Comparison of ENCODE assay signal across 22 mouse cellular contexts in genomic region chr5:29211980-29212555, GRCm38 (mm10). TPM values are rescaled to one million over a fixed set of nuclear protein-coding genes. Genes with fewer than 3 reads are reported as not detected.
"Had no signal": no experiment of that assay in that cellular context is flagged by ENCODE, and none has a peak within 500 bp of the region (broad histone marks: within the 10 kb centered on the region; RNA-seq: fewer than 3 reads in every experiment).

No protein-coding gene starts in this region.

- H3K4me2 ChIP-seq: limb, embryonic 13.5 days; liver, embryonic 12.5 days; liver, embryonic 15.5 days; lung, embryonic 15.5 days; midbrain, embryonic 13.5 days; neural tube, embryonic 13.5 days had no signal

- ATAC-seq: liver, embryonic 12.5 days; midbrain, embryonic 13.5 days; midbrain, embryonic 16.5 days had no signal

- H3K9ac ChIP-seq: limb, embryonic 13.5 days; liver, embryonic 12.5 days; liver, embryonic 15.5 days; lung, embryonic 15.5 days; midbrain, embryonic 13.5 days; neural tube, embryonic 13.5 days had no signal

- H3K4me3 ChIP-seq: limb, embryonic 10.5 days; limb, embryonic 13.5 days; liver, embryonic 12.5 days; liver, embryonic 15.5 days; lung, embryonic 15.5 days; megakaryocyte, embryonic 14.5 days; midbrain, embryonic 10.5 days; midbrain, embryonic 13.5 days; myocyte; neural tube, embryonic 13.5 days had no signal

- H3K36me3 ChIP-seq: limb, embryonic 10.5 days; limb, embryonic 13.5 days; liver, embryonic 12.5 days; liver, embryonic 15.5 days; lung, embryonic 15.5 days; midbrain, embryonic 10.5 days; neural tube, embryonic 13.5 days had no signal

- H3K9me3 ChIP-seq: limb, embryonic 10.5 days; limb, embryonic 13.5 days; liver, embryonic 12.5 days; liver, embryonic 15.5 days; lung, embryonic 15.5 days; megakaryocyte, embryonic 14.5 days; midbrain, embryonic 10.5 days; midbrain, embryonic 13.5 days; neural tube, embryonic 13.5 days had no signal

- DNase-seq: kidney, adult 11 months; kidney, adult 9 months; kidney, postnatal 25 days; liver; lung, adult 18-20 months; lung, postnatal 10 days; lung, postnatal 36 days; retina, postnatal 1 day; right cerebral cortex, postnatal 25 days; thymus, postnatal 36 days had no signal

- H3K27ac ChIP-seq: limb, embryonic 10.5 days; limb, embryonic 13.5 days; liver, embryonic 12.5 days; liver, embryonic 15.5 days; lung, embryonic 15.5 days; midbrain, embryonic 10.5 days; midbrain, embryonic 13.5 days; neural tube, embryonic 13.5 days had no signal

- H3K27me3 ChIP-seq: limb, embryonic 13.5 days; liver, embryonic 12.5 days; liver, embryonic 15.5 days; lung, embryonic 15.5 days; megakaryocyte, embryonic 14.5 days; midbrain, embryonic 13.5 days; neural tube, embryonic 13.5 days had no signal

- H3K4me1 ChIP-seq: limb, embryonic 13.5 days; megakaryocyte, embryonic 14.5 days; midbrain, embryonic 13.5 days; neural tube, embryonic 13.5 days had no signal

RNA-seq across cellular contexts. Expression of gene Rnf32, which starts 16.3 kb away (rescaled TPM):
- total RNA-seq: monocyte, adult 5-6 weeks had no signal
